Mouse (Mus musculus) small intestine, adult 2 months (tissue): ENCODE measurements around the gene Trmt13.

ENCODE experiments used
- CTCF ChIP-seq: fragments of 200-500 bp; IDR thresholded peaks from 2 replicates; pipeline ENCODE4 v1.5.1; 2012; ENCODE audit warnings: low read depth, mild to moderate bottlenecking, control low read depth, inconsistent platforms, low read length, moderate library complexity, mixed read lengths; ENCODE audit not compliant: insufficient replicate concordance, insufficient read length; ENCODE audit errors: extremely low read depth
- POLR2A ChIP-seq: fragments of 200-500 bp; IDR thresholded peaks from 2 replicates; pipeline ENCODE4 v1.6.1; 2012; ENCODE audit warnings: low read depth, mild to moderate bottlenecking, control low read depth, inconsistent platforms, low read length, moderate library complexity

DNA sequence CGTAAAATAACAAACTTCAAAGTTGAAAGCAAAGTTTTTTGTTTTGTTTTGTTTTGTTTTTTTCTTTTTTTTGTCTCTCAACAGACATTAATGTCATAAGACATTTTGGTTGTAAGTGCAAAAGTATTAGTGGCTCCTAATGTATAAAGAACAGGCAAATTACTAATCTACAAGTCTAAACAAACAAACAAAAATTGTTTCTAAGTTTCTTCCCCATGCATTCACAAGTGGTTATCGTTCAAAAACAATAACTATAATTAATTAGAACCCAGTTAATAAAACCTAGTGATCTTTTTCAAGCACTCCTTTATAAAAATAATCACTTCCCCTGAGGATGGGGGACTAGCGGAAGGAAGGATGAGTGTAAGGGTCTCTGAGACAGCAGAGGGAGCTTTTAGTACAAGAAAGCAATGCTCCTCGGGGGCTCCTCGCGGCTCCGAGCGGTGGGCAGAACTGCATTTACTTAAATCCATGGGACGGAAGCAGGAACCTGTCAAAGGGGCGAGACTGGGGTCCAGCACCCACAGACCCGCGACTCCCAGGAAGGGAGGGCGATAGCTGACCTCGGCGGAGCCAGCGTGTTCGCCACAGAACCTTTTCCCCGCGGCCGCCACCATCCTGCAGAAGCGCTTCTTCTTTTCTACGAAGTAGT is 20.2 kb downstream of the Trmt13 start:
- TF ChIP-seq CTCF (peak; percentile 25; the same call in 1 of the 2 replicates), POLR2A (no peak)
